23 mouse cellular contexts compared by ENCODE assay signal in the genomic region with DNA sequence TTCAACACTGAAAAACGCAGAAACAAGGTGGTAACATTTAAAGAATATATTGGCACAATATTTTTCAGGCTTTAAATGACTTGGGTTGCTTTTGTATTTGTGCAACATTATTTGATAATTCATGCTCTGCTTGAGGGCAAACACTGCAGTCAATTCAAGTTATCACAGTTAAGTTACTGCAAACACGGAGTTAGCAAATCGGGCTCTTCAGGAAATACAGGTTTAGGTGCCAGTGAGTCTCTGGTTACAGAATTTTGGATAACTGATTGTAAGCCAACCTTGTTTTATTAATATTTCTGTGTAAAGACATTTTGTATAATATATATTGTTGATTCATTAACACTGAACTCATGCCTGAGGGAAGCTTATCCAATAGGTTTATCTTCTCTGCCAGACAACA.
"Had no signal": no experiment of that assay in that cellular context is flagged by ENCODE, and none has a peak within 500 bp of the region (broad histone marks: within the 10 kb centered on the region; RNA-seq: fewer than 3 reads in every experiment).

No protein-coding gene starts in this region.

- H3K9ac ChIP-seq: limb, embryonic 13.5 days; liver, embryonic 12.5 days; liver, embryonic 15.5 days; lung, embryonic 15.5 days; midbrain, embryonic 13.5 days; neural tube, embryonic 13.5 days had no signal

- H3K27ac ChIP-seq: kidney, postnatal 0 days; layer of hippocampus, adult 2 months; limb, embryonic 10.5 days; limb, embryonic 13.5 days; liver, embryonic 12.5 days; liver, embryonic 15.5 days; lung, embryonic 15.5 days; midbrain, embryonic 10.5 days; midbrain, embryonic 13.5 days; neural tube, embryonic 13.5 days had no signal

- H3K36me3 ChIP-seq: limb, embryonic 10.5 days; limb, embryonic 13.5 days; liver, embryonic 12.5 days; liver, embryonic 15.5 days; lung, embryonic 15.5 days; midbrain, embryonic 10.5 days; midbrain, embryonic 13.5 days; neural tube, embryonic 13.5 days had no signal

- ATAC-seq: intestine, postnatal 0 days; liver, embryonic 12.5 days; midbrain, embryonic 13.5 days; midbrain, embryonic 16.5 days had no signal

- H3K4me3 ChIP-seq: layer of hippocampus, adult 2 months; limb, embryonic 10.5 days; limb, embryonic 13.5 days; liver, embryonic 12.5 days; liver, embryonic 15.5 days; lung, embryonic 15.5 days; megakaryocyte, embryonic 14.5 days; midbrain, embryonic 10.5 days; midbrain, embryonic 13.5 days; myocyte; neural tube, embryonic 13.5 days had no signal

- H3K27me3 ChIP-seq: limb, embryonic 13.5 days; liver, embryonic 12.5 days; liver, embryonic 15.5 days; lung, embryonic 15.5 days; megakaryocyte, embryonic 14.5 days; midbrain, embryonic 13.5 days; neural tube, embryonic 13.5 days had no signal

- DNase-seq: kidney, adult 2 months; kidney, postnatal 25 days; layer of hippocampus, adult 9-11 months; liver; lung, postnatal 14 days; right cerebral cortex, adult 18-20 months; right cerebral cortex, postnatal 14 days; right cerebral cortex, postnatal 4 days; thymus, postnatal 25 days had no signal

- H3K4me1 ChIP-seq: limb, embryonic 10.5 days; limb, embryonic 13.5 days; liver, embryonic 12.5 days; liver, embryonic 15.5 days; lung, embryonic 15.5 days; megakaryocyte, embryonic 14.5 days; midbrain, embryonic 10.5 days; midbrain, embryonic 13.5 days; neural tube, embryonic 13.5 days had no signal

- H3K9me3 ChIP-seq: limb, embryonic 10.5 days; limb, embryonic 13.5 days; liver, embryonic 12.5 days; liver, embryonic 15.5 days; lung, embryonic 15.5 days; megakaryocyte, embryonic 14.5 days; midbrain, embryonic 10.5 days; midbrain, embryonic 13.5 days; neural tube, embryonic 13.5 days had no signal

- H3K4me2 ChIP-seq: limb, embryonic 13.5 days; liver, embryonic 12.5 days; liver, embryonic 15.5 days; lung, embryonic 15.5 days; midbrain, embryonic 13.5 days; neural tube, embryonic 13.5 days had no signal
